Mouse (Mus musculus) small intestine, adult 2 months (tissue): ENCODE measurements around the gene Sesn2.

Source experiments
- CTCF ChIP-seq: fragments of 200-500 bp; IDR thresholded peaks from 2 replicates; pipeline ENCODE4 v1.5.1; 2012; ENCODE audit warnings: low read depth, mild to moderate bottlenecking, control low read depth, inconsistent platforms, low read length, moderate library complexity, mixed read lengths; ENCODE audit not compliant: insufficient replicate concordance, insufficient read length; ENCODE audit errors: extremely low read depth
- POLR2A ChIP-seq: fragments of 200-500 bp; IDR thresholded peaks from 2 replicates; pipeline ENCODE4 v1.6.1; 2012; ENCODE audit warnings: low read depth, mild to moderate bottlenecking, control low read depth, inconsistent platforms, low read length, moderate library complexity

DNA sequence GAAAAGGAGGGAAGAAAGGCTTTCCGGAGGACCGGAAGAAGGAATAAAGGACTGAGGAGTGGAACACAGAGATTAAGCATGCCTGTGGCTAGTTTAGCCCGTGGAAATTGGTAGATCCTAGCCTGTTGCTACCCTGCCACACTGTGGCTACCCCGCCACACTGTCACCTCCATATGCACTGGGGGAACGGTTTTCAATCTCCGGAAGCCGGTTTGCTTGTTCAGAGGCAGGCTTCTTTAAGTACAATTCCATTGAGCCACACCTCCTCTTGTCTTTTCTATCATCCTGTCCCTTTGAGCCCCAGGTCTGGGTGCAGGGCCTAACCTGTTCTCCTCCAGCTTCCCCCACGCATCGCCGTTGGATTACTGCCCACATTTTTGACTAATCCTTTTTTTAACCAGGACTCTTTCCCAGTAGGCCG is 14.0 kb upstream of the Sesn2 start:
- TF ChIP-seq POLR2A (no peak), CTCF (no peak)
